Comparison of ENCODE assay signal across 23 mouse cellular contexts in genomic region chr4:86710034-86710650, GRCm38 (mm10). TPM values are rescaled to one million over a fixed set of nuclear protein-coding genes. Genes with fewer than 3 reads are reported as not detected.
DNase-seq lines count a peak whose midpoint lies in the region; ATAC-seq and TF ChIP-seq lines count a peak whose summit lies in the region.
"Had no signal": no experiment of that assay in that cellular context is flagged by ENCODE, and none has a peak within 500 bp of the region (broad histone marks: within the 10 kb centered on the region; RNA-seq: fewer than 3 reads in every experiment).

No protein-coding gene starts in this region.

- no peak for TF ChIP-seq CTCF in bone marrow macrophage, adult 2 months (IDR thresholded peaks at IDR 0.05; ENCODE audit: low read depth, low read length)
- TF ChIP-seq CTCF in embryonic fibroblast, embryonic 13.5 days (IDR thresholded peaks at IDR 0.05; ENCODE audit: borderline replicate concordance, insufficient read depth, low read length), result no peak
- TF ChIP-seq CTCF in lung, adult 2 months (IDR thresholded peaks at IDR 0.05; ENCODE audit: insufficient read depth, low read length), result no peak

- no peaks in the 10 kb centered on the region for H3K4me1 ChIP-seq in limb, embryonic 13.5 days
- H3K4me1 ChIP-seq in limb, embryonic 10.5 days, result no peaks in the 10 kb centered on the region; the same call in 1 of the 2 replicates
- H3K4me1 ChIP-seq in bone marrow macrophage, adult 2 months (ENCODE audit: control insufficient read depth, insufficient read depth, low read length), result peaks cover 32% of the 10 kb centered on the region
- peaks cover 12% of the 10 kb centered on the region for H3K4me1 ChIP-seq in embryonic fibroblast, embryonic 13.5 days (ENCODE audit: control insufficient read depth, insufficient read depth, low read length)
- H3K4me1 ChIP-seq in lung, adult 2 months (ENCODE audit: control insufficient read depth, insufficient read depth, low read length), result no peaks in the 10 kb centered on the region
- H3K4me1 ChIP-seq: heart, embryonic 15.5 days; neural tube, embryonic 15.5 days; stomach, embryonic 15.5 days had no signal

- no peak for DNase-seq in limb, embryonic 10.5 days (ENCODE audit: low spot score)
- DNase-seq in cerebellum, adult 8-10 months, result peak; percentile 68
- no peak for DNase-seq in lung, adult 2 months
- no peak for DNase-seq in heart, postnatal 4 days
- DNase-seq in Muller cell, postnatal 12 days (ENCODE audit: inconsistent ontology term), result no peak
- DNase-seq: B cell, adult 2 months; gastrocnemius, postnatal 25 days; kidney, adult 11 months; liver; liver, postnatal 0 days; lung, postnatal 14 days; right cerebral cortex, postnatal 14 days had no signal

- no peak for ATAC-seq in limb, embryonic 13.5 days (ENCODE audit: low FRiP score, low read depth)
- ATAC-seq: forebrain, embryonic 14.5 days; hindbrain, postnatal 0 days; liver, postnatal 0 days; midbrain, embryonic 16.5 days had no signal

- no peak overlapping the region for H3K27ac ChIP-seq in limb, embryonic 13.5 days
- no peak overlapping the region for H3K27ac ChIP-seq in limb, embryonic 10.5 days
- H3K27ac ChIP-seq in bone marrow macrophage, adult 2 months (ENCODE audit: insufficient read depth, low read depth, low read length), result peak overlapping the region; percentile 97
- H3K27ac ChIP-seq in embryonic fibroblast, embryonic 13.5 days (ENCODE audit: insufficient read depth, low read length), result peak overlapping the region; percentile 97
- H3K27ac ChIP-seq: embryonic facial prominence, embryonic 10.5 days; heart, embryonic 15.5 days; hindbrain, postnatal 0 days; kidney, postnatal 0 days; neural tube, embryonic 15.5 days had no signal

- no peak overlapping the region for H3K4me2 ChIP-seq in limb, embryonic 13.5 days (replicated peaks)
- H3K4me2 ChIP-seq: heart, embryonic 15.5 days; neural tube, embryonic 15.5 days; stomach, embryonic 15.5 days had no signal

- TF ChIP-seq POLR2A in bone marrow macrophage, adult 2 months (IDR thresholded peaks at IDR 0.05; ENCODE audit: borderline replicate concordance, low read depth, low read length), result no peak
- no peak for TF ChIP-seq POLR2A in embryonic fibroblast, embryonic 13.5 days (IDR thresholded peaks at IDR 0.05; ENCODE audit: low read depth, low read length)
- no peak for TF ChIP-seq POLR2A in lung, adult 2 months (IDR thresholded peaks at IDR 0.05; ENCODE audit: borderline replicate concordance, extremely low read depth, low read depth, low read length)

- no peak overlapping the region for H3K4me3 ChIP-seq in limb, embryonic 13.5 days
- H3K4me3 ChIP-seq in limb, embryonic 10.5 days, result no peak overlapping the region
- no peak overlapping the region for H3K4me3 ChIP-seq in bone marrow macrophage, adult 2 months (ENCODE audit: insufficient read depth, low read length)
- H3K4me3 ChIP-seq in embryonic fibroblast, embryonic 13.5 days (ENCODE audit: insufficient read depth, low read length), result no peak overlapping the region
- no peak overlapping the region for H3K4me3 ChIP-seq in lung, adult 2 months (replicated peaks; ENCODE audit: extremely low read depth, low read depth, low read length)
- H3K4me3 ChIP-seq: embryonic facial prominence, embryonic 10.5 days; heart, embryonic 15.5 days; neural tube, embryonic 15.5 days; stomach, embryonic 15.5 days had no signal

- WGBS in limb, embryonic 13.5 days, result 73% methylated on average over 6 of the region's 6 CpGs
- WGBS in limb, embryonic 10.5 days, result 83% methylated on average over 6 of the region's 6 CpGs
- 81% methylated on average over 6 of the region's 6 CpGs for WGBS in lung, adult 2 months

- no peaks in the 10 kb centered on the region for H3K9me3 ChIP-seq in limb, embryonic 13.5 days
- no peaks in the 10 kb centered on the region; the same call in 1 of the 2 replicates for H3K9me3 ChIP-seq in limb, embryonic 10.5 days (replicated peaks)
- H3K9me3 ChIP-seq: embryonic facial prominence, embryonic 10.5 days; heart, embryonic 15.5 days; neural tube, embryonic 15.5 days; stomach, embryonic 15.5 days had no signal

- H3K27me3 ChIP-seq in limb, embryonic 13.5 days, result no peaks in the 10 kb centered on the region
- H3K27me3 ChIP-seq in limb, embryonic 10.5 days (ENCODE audit: low read depth, poor library complexity, severe bottlenecking), result no peaks in the 10 kb centered on the region
- H3K27me3 ChIP-seq: heart, embryonic 15.5 days; neural tube, embryonic 15.5 days; stomach, embryonic 15.5 days had no signal

- H3K36me3 ChIP-seq in limb, embryonic 13.5 days, result no peaks in the 10 kb centered on the region
- no peaks in the 10 kb centered on the region for H3K36me3 ChIP-seq in limb, embryonic 10.5 days
- H3K36me3 ChIP-seq: embryonic facial prominence, embryonic 10.5 days; heart, embryonic 15.5 days; neural tube, embryonic 15.5 days; stomach, embryonic 15.5 days had no signal

- H3K9ac ChIP-seq in limb, embryonic 13.5 days, result peak overlapping the region; percentile 26; the same call in 1 of the 2 replicates
- H3K9ac ChIP-seq: heart, embryonic 15.5 days; liver, postnatal 0 days; neural tube, embryonic 15.5 days; stomach, embryonic 15.5 days had no signal

RNA-seq across cellular contexts. Expression of gene Dennd4c, which starts 38.2 kb away (rescaled TPM):
- polyA plus RNA-seq in limb, embryonic 13.5 days (2015; fragmentation: Nextera tagmentation; extraction: Ambion mirVana), result 8.1 and 9.0 TPM in 2 replicates
- 6.2 and 7.1 TPM in 2 replicates for polyA plus RNA-seq in limb, embryonic 10.5 days (2016; fragmentation: Nextera tagmentation; extraction: Ambion mirVana)
- polyA plus RNA-seq in bone marrow macrophage, adult 2 months (2012; ENCODE audit: insufficient read depth, insufficient read length, missing spikeins), result 48.6 and 56.5 TPM in 2 replicates
- 26.9 and 28.4 TPM in 2 replicates for polyA plus RNA-seq in embryonic fibroblast, embryonic 13.5 days (2011; ENCODE audit: insufficient read length, low read depth, missing spikeins)
- polyA plus RNA-seq in lung, adult 2 months (2012; rRNA removed), result 5.9 and 7.3 TPM in 2 replicates
- total RNA-seq in heart, postnatal 4 days (2021), result 10 to 100 TPM; 26.2 to 33.0 TPM

RNA-seq across cellular contexts. Expression of gene Plin2, which starts 40.3 kb away (rescaled TPM):
- polyA plus RNA-seq in limb, embryonic 13.5 days (2015; fragmentation: Nextera tagmentation; extraction: Ambion mirVana), result 86.6 and 88.0 TPM in 2 replicates
- 74.6 and 75.8 TPM in 2 replicates for polyA plus RNA-seq in limb, embryonic 10.5 days (2016; fragmentation: Nextera tagmentation; extraction: Ambion mirVana)
- polyA plus RNA-seq in bone marrow macrophage, adult 2 months (2012; ENCODE audit: insufficient read depth, insufficient read length, missing spikeins), result 397 and 415 TPM in 2 replicates
- 75.0 and 93.7 TPM in 2 replicates for polyA plus RNA-seq in embryonic fibroblast, embryonic 13.5 days (2011; ENCODE audit: insufficient read length, low read depth, missing spikeins)
- 165 and 207 TPM in 2 replicates for polyA plus RNA-seq in lung, adult 2 months (2012; rRNA removed)
- total RNA-seq in heart, postnatal 4 days (2021), result 100 to 1,000 TPM in 1 of 2 experiments, 10 to 100 TPM in 1; 99.8 to 104 TPM

Comparison
In these comparisons a context has a peak if more than half of its experiments do, and no peak if none do; other contexts are left out.
1. H3K27ac ChIP-seq: peak in bone marrow macrophage, adult 2 months (single experiment) and embryonic fibroblast, embryonic 13.5 days (single experiment); none in limb, embryonic 13.5 days (single experiment) and limb, embryonic 10.5 days (single experiment).